Mouse (Mus musculus): ENCODE results near the gene Klhl18. TPM values are rescaled to one million over a fixed set of nuclear protein-coding genes. Genes with fewer than 3 reads are reported as not detected.
A peak's percentile ranks its signal among the peaks of the same experiment; 100 is the strongest.

The Klhl18 gene
- polyA plus RNA-seq, 1 experiment from 2014 or later, result 16.0 TPM

DNA sequence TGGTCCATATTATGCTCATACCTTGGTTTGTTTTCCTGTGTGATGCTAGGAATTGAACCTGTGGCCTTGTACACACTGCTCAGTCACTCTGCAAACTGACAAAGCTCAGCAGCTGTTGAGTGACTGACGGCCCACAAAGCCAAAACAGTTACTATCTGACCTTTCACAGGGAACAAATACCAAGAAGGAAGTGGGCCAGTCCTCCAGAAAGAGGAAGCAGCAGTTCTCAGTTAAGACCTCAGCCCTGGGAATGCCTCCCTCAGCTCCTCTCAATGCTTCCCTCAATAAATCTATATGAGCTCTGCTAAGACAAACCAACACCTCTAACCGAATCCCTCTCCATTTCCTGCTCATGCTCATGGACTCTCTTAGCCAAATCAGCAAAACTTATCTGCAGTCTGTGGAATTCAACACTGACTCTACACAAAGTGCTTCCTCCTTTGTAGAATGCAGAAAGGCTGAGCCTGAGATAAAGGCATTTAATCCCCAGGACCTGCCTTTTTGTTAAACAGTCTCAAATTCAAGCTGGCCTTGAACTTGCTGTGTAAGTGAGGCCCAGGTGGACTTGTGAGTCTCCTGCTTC lies 17.3 kb downstream of the Klhl18 start:
- Histone ChIP-seq H3K36me3 (peaks cover 12% of the 10 kb centered on the region), H3K27ac (no peak overlapping the region), H3K4me2 (replicated peaks) (no peak overlapping the region), H3K9ac (replicated peaks) (no peak overlapping the region), H3K9me3 (no peaks in the 10 kb centered on the region), H3K27me3 (no peaks in the 10 kb centered on the region), H3K4me3 (replicated peaks) (no peak overlapping the region), H3K4me1 (replicated peaks) (no peaks in the 10 kb centered on the region)
- 73% methylated on average over 2 of the region's 2 CpGs for WGBS
- ATAC-seq, result no peak

DNA sequence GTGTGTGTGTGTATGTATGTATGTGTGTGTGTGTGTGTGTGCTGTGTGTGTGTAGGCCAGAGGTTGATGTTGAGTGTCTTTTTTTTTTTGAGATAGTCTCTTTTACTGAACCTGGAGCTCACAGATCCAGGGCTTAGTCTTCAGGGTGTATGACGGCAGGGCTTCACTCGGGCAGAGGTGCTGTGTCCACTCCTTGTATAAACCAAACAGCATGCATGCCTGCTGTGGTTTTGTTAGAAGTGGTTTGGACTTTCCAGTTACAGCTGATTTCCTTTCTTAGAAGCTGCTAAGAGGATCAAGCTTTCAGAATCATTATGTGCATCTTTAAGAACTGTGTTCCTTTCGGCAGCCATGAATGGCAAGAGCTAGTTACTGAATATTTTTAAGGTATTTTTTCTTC lies 18.6 kb downstream of the Klhl18 start:
- no peak for ATAC-seq
- no peaks in the 10 kb centered on the region for H3K27me3 ChIP-seq
- H3K4me2 ChIP-seq (replicated peaks), result no peak overlapping the region
- H3K9me3 ChIP-seq, result no peaks in the 10 kb centered on the region
- no peak overlapping the region for H3K27ac ChIP-seq
- H3K36me3 ChIP-seq, result peaks cover 12% of the 10 kb centered on the region
- 75% methylated on average over 3 of the region's 3 CpGs for WGBS
- no peaks in the 10 kb centered on the region for H3K4me1 ChIP-seq (replicated peaks)
- H3K4me3 ChIP-seq (replicated peaks), result no peak overlapping the region
- H3K9ac ChIP-seq (replicated peaks), result no peak overlapping the region

DNA sequence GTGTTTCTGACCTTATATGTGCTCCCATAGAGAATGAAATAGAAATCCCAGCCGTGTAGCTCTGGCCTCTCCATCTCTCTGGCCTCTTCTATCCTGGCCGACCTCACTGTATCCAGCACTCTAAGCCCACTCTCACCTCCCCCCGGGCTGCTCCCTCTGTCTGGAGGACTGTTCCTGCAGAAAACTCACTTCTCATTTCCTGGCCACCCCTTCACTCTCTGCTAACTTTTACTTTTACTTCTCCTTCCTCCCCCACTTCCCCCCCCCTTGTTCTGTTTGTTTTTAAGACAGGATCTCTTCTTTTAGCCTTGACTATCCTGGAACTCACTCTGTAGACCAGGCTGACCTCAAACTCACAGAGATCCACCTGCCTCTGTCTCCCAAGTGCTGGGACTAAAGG lies 24.0 kb downstream of the Klhl18 start:
- H3K4me2 ChIP-seq (replicated peaks), result no peak overlapping the region
- no peak overlapping the region for H3K27ac ChIP-seq
- no peak for ATAC-seq
- no peak overlapping the region for H3K9ac ChIP-seq (replicated peaks)
- no peaks in the 10 kb centered on the region for H3K9me3 ChIP-seq
- WGBS, result 89% methylated on average over 3 of the region's 3 CpGs
- no peak overlapping the region for H3K4me3 ChIP-seq (replicated peaks)
- peaks cover 7% of the 10 kb centered on the region for H3K4me1 ChIP-seq (replicated peaks)
- no peaks in the 10 kb centered on the region for H3K27me3 ChIP-seq
- H3K36me3 ChIP-seq, result peaks cover 25% of the 10 kb centered on the region

DNA sequence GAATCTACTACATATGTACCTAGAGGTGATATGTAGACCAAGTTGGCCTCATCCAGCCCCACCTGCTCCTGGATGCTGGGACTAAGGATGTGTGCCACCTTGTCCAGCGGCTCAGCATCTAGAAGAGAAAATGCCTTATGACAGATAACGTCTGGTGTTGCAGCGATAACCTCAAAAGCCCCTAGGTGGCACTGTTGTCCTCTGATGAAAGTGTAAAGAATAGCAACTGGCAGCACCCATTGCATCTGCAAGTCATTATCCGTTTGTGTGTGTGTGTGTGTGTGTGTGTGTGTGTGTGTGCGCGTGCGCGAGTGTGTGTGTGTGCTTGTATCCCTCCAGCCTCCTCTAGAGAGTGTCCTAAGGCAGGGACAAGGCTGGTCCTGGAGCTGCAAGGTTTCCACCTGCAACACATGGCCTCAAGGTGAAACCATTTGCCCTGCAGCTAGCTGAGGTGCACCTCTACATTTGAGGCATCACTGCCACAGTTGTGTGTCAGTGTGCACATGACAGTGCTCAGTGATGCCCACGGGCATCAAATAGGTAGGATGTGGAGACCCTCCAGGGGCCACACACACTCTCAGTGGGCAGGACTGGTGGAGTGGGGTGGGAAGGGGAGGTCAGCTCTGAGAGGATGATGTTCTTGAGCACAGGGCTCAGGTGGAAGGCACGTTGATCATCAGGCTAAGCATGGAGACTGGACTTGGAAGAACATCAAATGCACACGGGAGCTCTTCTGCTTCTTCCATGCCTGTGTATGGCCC lies 27.5 kb downstream of the Klhl18 start:
- H3K27ac ChIP-seq, result peak overlapping the region; percentile 36
- H3K27me3 ChIP-seq, result no peaks in the 10 kb centered on the region
- peak overlapping the region; percentile 52; the same call in 1 of the 2 replicates for H3K9ac ChIP-seq (replicated peaks)
- no peak overlapping the region for H3K4me2 ChIP-seq (replicated peaks)
- 34% methylated on average over 11 of the region's 11 CpGs for WGBS
- no peaks in the 10 kb centered on the region for H3K9me3 ChIP-seq
- H3K36me3 ChIP-seq, result peaks cover 28% of the 10 kb centered on the region
- H3K4me1 ChIP-seq (replicated peaks), result peaks cover 7% of the 10 kb centered on the region
- peak; percentile 90 for ATAC-seq
- no peak overlapping the region for H3K4me3 ChIP-seq (replicated peaks)

DNA sequence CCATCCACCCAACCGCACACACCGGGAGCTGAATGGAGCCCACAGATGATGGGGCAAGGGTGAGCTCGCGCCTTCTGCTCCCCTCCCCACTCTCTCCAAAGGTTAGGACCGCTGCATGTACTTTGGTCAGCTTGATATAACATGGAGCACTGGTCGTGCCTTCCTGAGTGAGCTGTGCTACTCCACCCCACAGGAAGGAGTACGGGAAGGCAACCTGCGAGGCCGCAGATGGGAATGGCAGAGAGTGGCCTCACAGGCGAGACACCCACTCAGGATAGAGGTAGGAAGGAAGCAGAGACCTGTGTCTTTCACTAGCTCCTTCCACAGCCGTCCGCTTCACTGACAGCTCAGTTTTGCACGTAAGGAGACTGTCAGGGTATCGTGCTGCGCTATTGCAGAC lies 28.1 kb downstream of the Klhl18 start:
- WGBS, result 78% methylated on average over 15 of the region's 15 CpGs
- H3K9me3 ChIP-seq, result no peaks in the 10 kb centered on the region
- peaks cover 7% of the 10 kb centered on the region for H3K4me1 ChIP-seq (replicated peaks)
- H3K4me2 ChIP-seq (replicated peaks), result no peak overlapping the region
- H3K9ac ChIP-seq (replicated peaks), result peak overlapping the region; percentile 52; the same call in 1 of the 2 replicates
- no peak overlapping the region for H3K27ac ChIP-seq
- peaks cover 28% of the 10 kb centered on the region for H3K36me3 ChIP-seq
- ATAC-seq, result peak; percentile 53; the same call in 1 of the 2 replicates
- H3K4me3 ChIP-seq (replicated peaks), result no peak overlapping the region
- H3K27me3 ChIP-seq, result no peaks in the 10 kb centered on the region

DNA sequence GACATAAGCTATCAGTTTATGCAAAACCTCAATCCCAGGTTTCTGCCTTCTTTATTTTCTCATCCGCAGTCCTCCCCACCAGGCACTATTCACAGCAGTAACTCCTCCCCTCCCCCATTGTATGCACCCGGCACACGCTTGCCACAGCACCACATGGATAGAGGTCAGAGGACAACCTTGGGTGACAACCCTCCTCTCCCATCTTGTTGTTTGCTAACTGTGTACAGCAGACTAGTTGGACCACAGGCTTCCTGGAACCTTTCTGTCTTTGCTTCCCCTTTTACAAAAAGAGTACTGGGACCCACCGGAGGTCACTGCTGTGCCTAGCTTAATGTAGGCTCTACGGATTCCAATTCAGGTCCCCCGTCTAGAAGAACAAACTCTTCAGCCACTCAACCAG lies 35.9 kb downstream of the Klhl18 start:
- no peak overlapping the region for H3K9ac ChIP-seq (replicated peaks)
- peaks cover 44% of the 10 kb centered on the region for H3K36me3 ChIP-seq
- no peak for ATAC-seq
- no peaks in the 10 kb centered on the region for H3K9me3 ChIP-seq
- H3K4me3 ChIP-seq (replicated peaks), result no peak overlapping the region
- H3K4me1 ChIP-seq (replicated peaks), result no peaks in the 10 kb centered on the region
- no peaks in the 10 kb centered on the region for H3K27me3 ChIP-seq
- 91% methylated on average over 6 of the region's 6 CpGs for WGBS
- no peak overlapping the region for H3K27ac ChIP-seq
- no peak overlapping the region for H3K4me2 ChIP-seq (replicated peaks)

DNA sequence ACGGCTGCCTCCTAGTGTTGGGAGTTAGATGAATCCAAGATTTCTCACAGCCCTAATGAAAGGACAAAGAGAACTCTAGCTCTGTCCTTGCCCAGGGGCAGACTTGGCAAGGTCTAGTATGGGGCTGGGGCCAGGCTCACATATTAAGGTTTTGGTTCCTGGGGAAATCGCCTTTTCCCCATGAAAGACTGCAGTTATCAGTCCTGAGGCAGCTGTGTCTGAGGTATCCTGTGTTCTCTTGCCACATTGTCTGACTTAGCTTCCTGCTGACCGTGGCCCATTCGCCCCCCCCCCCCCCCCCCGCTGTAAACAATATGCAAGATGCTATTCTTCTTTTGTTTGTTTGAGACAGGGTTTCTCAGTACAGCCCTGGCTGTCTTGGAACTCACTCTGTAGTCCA lies 36.4 kb downstream of the Klhl18 start:
- Histone ChIP-seq H3K27me3 (no peaks in the 10 kb centered on the region), H3K4me2 (replicated peaks) (no peak overlapping the region), H3K4me3 (replicated peaks) (no peak overlapping the region), H3K27ac (no peak overlapping the region), H3K9me3 (no peaks in the 10 kb centered on the region), H3K9ac (replicated peaks) (no peak overlapping the region), H3K36me3 (peaks cover 49% of the 10 kb centered on the region), H3K4me1 (replicated peaks) (no peaks in the 10 kb centered on the region)
- no peak for ATAC-seq
- 85% methylated on average over 2 of the region's 5 CpGs for WGBS

DNA sequence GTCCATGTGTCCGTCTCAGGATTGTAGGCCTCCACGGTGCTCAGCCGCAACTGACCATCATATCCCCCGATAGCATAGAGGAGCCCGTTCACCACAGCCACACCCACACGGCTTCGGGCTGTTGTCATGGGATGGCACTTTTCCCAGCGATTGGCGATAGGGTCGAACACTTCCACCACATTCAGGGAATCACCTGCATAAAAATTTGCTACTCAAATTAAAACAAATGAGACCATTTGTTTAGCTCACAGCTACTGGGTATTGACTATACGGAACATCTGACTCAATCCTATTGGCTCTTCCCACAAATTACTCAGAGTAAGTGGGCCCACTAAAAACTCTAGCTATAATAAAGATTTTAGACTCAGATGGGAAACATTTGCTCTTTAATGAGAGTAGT lies 40.5 kb downstream of the Klhl18 start:
- no peaks in the 10 kb centered on the region for H3K27me3 ChIP-seq

DNA sequence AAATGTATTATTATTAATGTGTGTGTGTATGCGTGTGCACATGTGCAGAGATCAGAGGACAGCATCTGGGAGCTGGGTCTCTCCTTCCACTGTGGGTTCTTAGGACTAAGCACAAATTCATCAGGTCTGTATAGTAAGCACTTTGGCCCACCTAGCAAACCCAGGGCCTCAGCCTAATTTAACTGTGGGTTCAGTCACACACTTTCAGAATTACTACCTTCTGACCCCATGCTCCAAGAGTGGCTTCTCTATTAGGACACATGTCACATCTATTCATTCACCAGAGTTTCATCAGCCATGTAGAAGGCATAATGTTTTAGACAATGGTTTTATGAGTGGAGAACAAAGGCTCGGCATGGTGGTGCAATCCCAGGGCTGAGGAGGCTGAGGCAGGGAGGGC lies 43.4 kb downstream of the Klhl18 start:
- Histone ChIP-seq H3K4me3 (replicated peaks) (no peak overlapping the region), H3K27ac (no peak overlapping the region), H3K27me3 (no peaks in the 10 kb centered on the region), H3K4me1 (replicated peaks) (no peaks in the 10 kb centered on the region), H3K4me2 (replicated peaks) (no peak overlapping the region), H3K9ac (replicated peaks) (no peak overlapping the region), H3K36me3 (peaks cover 88% of the 10 kb centered on the region), H3K9me3 (no peaks in the 10 kb centered on the region)
- no peak for ATAC-seq
- 93% methylated on average over 2 of the region's 2 CpGs for WGBS

More for the DNA sequence above, 40.5 kb downstream of the Klhl18 start:
- 95% methylated on average over 11 of the region's 11 CpGs for WGBS
- Histone ChIP-seq H3K4me2 (replicated peaks) (no peak overlapping the region), H3K9me3 (no peaks in the 10 kb centered on the region), H3K36me3 (peaks cover 61% of the 10 kb centered on the region), H3K4me3 (replicated peaks) (no peak overlapping the region), H3K9ac (replicated peaks) (no peak overlapping the region), H3K27ac (no peak overlapping the region), H3K4me1 (replicated peaks) (no peaks in the 10 kb centered on the region)
- no peak for ATAC-seq

DNA sequence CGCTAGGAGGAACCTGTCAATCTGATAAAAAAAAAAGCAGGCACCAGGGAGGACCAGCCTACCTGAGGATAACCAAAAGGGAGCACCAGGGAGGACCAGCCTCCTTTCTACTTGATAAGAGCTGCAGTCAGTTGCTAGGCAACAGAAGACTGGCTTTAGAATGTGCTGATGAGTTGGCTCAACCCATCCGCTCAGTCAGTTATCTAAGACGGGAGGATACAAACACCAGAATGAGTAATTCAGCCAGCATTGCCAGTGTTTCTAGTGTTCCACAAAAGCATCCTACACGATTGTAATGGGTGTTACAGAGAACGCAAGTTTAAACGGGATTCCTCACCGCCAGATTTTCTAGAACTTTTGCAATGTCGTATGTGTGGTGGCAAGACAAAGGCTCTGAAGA lies 45.3 kb downstream of the Klhl18 start:
- Histone ChIP-seq H3K27me3 (no peaks in the 10 kb centered on the region), H3K4me3 (replicated peaks) (no peak overlapping the region), H3K27ac (no peak overlapping the region), H3K9me3 (no peaks in the 10 kb centered on the region), H3K4me2 (replicated peaks) (no peak overlapping the region), H3K4me1 (replicated peaks) (no peaks in the 10 kb centered on the region), H3K9ac (replicated peaks) (no peak overlapping the region), H3K36me3 (peaks cover 91% of the 10 kb centered on the region)
- no peak for ATAC-seq
- 71% methylated on average over 8 of the region's 8 CpGs for WGBS

DNA sequence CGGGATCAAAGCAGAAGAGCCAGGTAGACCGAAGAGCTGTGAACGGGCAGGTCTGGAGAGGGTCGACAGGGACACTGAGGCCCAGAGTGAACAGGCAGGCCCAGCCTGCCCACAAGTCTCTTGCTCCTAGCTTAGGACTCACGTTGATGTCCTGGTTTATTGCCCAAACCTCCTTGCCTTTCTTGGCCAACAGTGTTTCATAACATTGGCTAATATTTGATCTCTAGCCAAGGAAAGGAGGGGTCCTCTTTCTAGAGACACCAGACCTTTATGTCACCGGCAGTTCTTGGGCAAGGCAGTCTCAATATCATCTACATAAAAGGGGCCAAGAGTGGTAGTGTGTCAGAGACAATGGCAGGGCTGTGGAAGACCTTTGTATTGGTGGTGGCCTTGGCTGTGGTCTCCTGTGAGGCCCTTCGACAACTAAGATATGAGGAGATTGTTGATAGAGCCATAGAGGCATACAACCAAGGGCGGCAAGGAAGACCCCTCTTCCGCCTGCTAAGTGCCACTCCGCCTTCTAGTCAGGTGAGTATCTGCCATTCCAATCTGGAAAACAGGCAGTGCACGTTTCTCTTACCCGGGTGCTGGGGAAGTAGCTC lies 56.9 kb downstream of the Klhl18 start, which contains the start of gene Ngp:
TSS of gene Ngp (plus strand) at position 237 of the 602 bp plus-strand sequence.
- no peaks in the 10 kb centered on the region for H3K36me3 ChIP-seq
- H3K9ac ChIP-seq (replicated peaks), result no peak within 1 kb of the TSS
- no peak within 1 kb of the TSS for H3K27ac ChIP-seq
- H3K9me3 ChIP-seq, result no peaks in the 10 kb centered on the region
- no peaks in the 10 kb centered on the region for H3K27me3 ChIP-seq
- WGBS, result 93% methylated on average over 12 of the region's 12 CpGs
- no peak within 1 kb of the TSS for H3K4me2 ChIP-seq (replicated peaks)
- no peaks in the 10 kb centered on the region for H3K4me1 ChIP-seq (replicated peaks)
- no peak within 1 kb of the TSS for H3K4me3 ChIP-seq (replicated peaks)
- no peak for ATAC-seq

DNA sequence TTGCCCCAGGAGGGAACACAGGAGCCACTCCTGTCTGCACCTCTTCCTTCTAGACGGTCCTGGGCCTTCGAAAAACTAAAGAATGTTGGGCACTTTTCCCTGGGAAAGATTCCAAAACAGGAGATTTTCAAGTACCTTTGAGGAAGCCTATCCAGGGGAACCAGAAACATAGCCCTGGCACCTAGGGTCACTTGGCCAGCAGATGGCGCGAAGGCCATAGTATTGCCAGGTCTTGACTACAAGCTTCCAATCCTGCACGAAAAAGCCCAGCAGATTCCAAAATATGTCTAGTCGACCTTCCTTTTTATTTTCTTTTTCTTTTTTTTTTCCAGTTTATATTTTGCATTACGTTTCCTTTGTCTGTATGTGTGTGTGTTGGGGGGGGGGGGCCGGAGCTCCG lies 62.7 kb downstream of the Klhl18 start:
- no peak overlapping the region for H3K4me3 ChIP-seq (replicated peaks)
- H3K4me2 ChIP-seq (replicated peaks), result no peak overlapping the region
- peaks cover 4% of the 10 kb centered on the region for H3K4me1 ChIP-seq (replicated peaks)
- H3K27ac ChIP-seq, result no peak overlapping the region
- H3K9me3 ChIP-seq, result no peaks in the 10 kb centered on the region
- ATAC-seq, result no peak
- 55% methylated on average over 9 of the region's 9 CpGs for WGBS
- H3K27me3 ChIP-seq, result no peaks in the 10 kb centered on the region
- H3K9ac ChIP-seq (replicated peaks), result no peak overlapping the region
- H3K36me3 ChIP-seq, result no peaks in the 10 kb centered on the region
